ENCODE assay signal across 25 mouse cellular contexts in the genomic region with DNA sequence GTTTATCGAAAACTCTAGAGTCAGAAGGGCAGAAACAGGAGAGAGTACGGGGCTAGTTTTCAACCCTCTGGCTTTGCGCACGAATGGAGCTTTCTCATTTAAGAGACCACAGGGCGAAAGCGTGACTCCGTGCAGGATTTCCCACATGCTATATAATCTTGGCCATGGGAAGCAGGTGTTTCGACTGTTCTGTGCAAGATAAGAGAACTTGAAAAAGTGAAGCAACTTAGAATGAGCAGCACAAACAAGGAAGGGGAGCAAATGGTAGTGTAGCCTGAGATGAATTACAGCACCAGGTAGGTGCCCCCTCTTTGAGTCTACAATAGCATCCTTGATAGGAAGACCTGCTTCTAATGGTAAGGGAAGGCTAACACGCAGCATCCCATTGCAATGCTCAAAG.
DNase-seq lines count a peak whose midpoint lies in the region; ATAC-seq and TF ChIP-seq lines count a peak whose summit lies in the region.
"Had no signal": no experiment of that assay in that cellular context is flagged by ENCODE, and none has a peak within 500 bp of the region (broad histone marks: within the 10 kb centered on the region; RNA-seq: fewer than 3 reads in every experiment).

No protein-coding gene starts in this region.

- TF ChIP-seq RAD21 in MEL (IDR thresholded peaks at IDR 0.05; ENCODE audit: low read depth, low read length), result no peak

- H3K4me1 ChIP-seq in MEL (ENCODE audit: control insufficient read depth in 1 of 2, insufficient read depth in 2 of 2, low read length in 2 of 2), result peaks cover 2 to 11% of the 10 kb centered on the region in 2 experiments; a peak in 3 of 4 replicates
- H3K4me1 ChIP-seq in liver, embryonic 16.5 days (ENCODE audit: control insufficient read depth, low read depth, low read length), result peaks cover 38% of the 10 kb centered on the region
- H3K4me1 ChIP-seq in midbrain, embryonic 15.5 days, result 0 out of 2 replicates have a peak, but pooled peaks cover 3% of the 10 kb centered on the region
- H3K4me1 ChIP-seq: forebrain, embryonic 13.5 days had no signal

- TF ChIP-seq EP300 in MEL (IDR thresholded peaks at IDR 0.05; ENCODE audit: low read depth in 1 of 2, low read length in 2 of 2), result peak; percentile 43 to 63; a peak in 3 of 4 replicates

- no peaks in the 10 kb centered on the region for H3K79me2 ChIP-seq in MEL (ENCODE audit: control insufficient read depth, insufficient read depth, low read length, poor library complexity)

- no peak for TF ChIP-seq POLR2A in MEL (IDR thresholded peaks at IDR 0.05; ENCODE audit: control insufficient read depth in 1 of 2, insufficient read depth in 1 of 2, low read depth in 1 of 2, low read length in 2 of 2, poor library complexity in 1 of 2)

- peak; percentile 81 to 82 for ATAC-seq in hematopoietic stem cell, adult 5-6 weeks (replicated peaks in 1 of 2; ENCODE audit: insufficient read depth in 1 of 2, low FRiP score in 2 of 2, low TSS enrichment in 1 of 2, low read depth in 1 of 2, poor library complexity in 2 of 2, severe bottlenecking in 2 of 2)
- no peak for ATAC-seq in liver, embryonic 16.5 days (ENCODE audit: low read depth)
- no peak for ATAC-seq in midbrain, embryonic 15.5 days (replicated peaks)
- ATAC-seq: forebrain, embryonic 13.5 days; midbrain, embryonic 16.5 days; Patski had no signal

- no peak overlapping the region for H3K9ac ChIP-seq in MEL (ENCODE audit: control insufficient read depth, low read depth, low read length, poor library complexity, severe bottlenecking)
- no peak overlapping the region for H3K9ac ChIP-seq in liver, embryonic 16.5 days (ENCODE audit: low read depth, low read length)
- H3K9ac ChIP-seq in midbrain, embryonic 15.5 days, result no peak overlapping the region
- H3K9ac ChIP-seq: embryonic facial prominence, embryonic 13.5 days; forebrain, embryonic 13.5 days; hindbrain, embryonic 13.5 days had no signal

- H3K36me3 ChIP-seq in MEL (ENCODE audit: control insufficient read depth in 1 of 2, insufficient read depth in 2 of 2, low read length in 2 of 2), result peaks cover 0 to 2% of the 10 kb centered on the region in 2 experiments; a peak in 2 of 4 replicates
- no peaks in the 10 kb centered on the region for H3K36me3 ChIP-seq in liver, embryonic 16.5 days (ENCODE audit: control insufficient read depth, insufficient read depth)
- no peaks in the 10 kb centered on the region for H3K36me3 ChIP-seq in midbrain, embryonic 15.5 days (replicated peaks)
- H3K36me3 ChIP-seq: heart, embryonic 10.5 days; hindbrain, embryonic 13.5 days; midbrain, embryonic 10.5 days had no signal

- 39% methylated on average over 9 of the region's 9 CpGs for WGBS in liver, embryonic 16.5 days (ENCODE audit: insufficient replicate concordance)
- 95% methylated on average over 9 of the region's 9 CpGs for WGBS in midbrain, embryonic 15.5 days

- DNase-seq in 416B (ENCODE audit: low read depth) (peak; percentile 37), MEL (ENCODE audit: low read depth, low spot score) (peak; percentile 48)
- no peak for DNase-seq in right cerebral cortex, postnatal 4 days
- no peak for DNase-seq in thymus, postnatal 4 days
- DNase-seq: adrenal gland, postnatal 10 days; cerebellum, adult 11-12 months; cerebellum, adult 9-11 months; gastrocnemius, postnatal 10 days; heart, postnatal 36 days; kidney, adult 11 months; kidney, postnatal 14 days; layer of hippocampus, adult 9-11 months; thymus, postnatal 25 days had no signal

- H3K4me3 ChIP-seq in MEL (ENCODE audit: control insufficient read depth in 1 of 2, insufficient read depth in 1 of 2, low read depth in 2 of 2, low read length in 2 of 2), result no peak overlapping the region
- no peak overlapping the region for H3K4me3 ChIP-seq in liver, embryonic 16.5 days (ENCODE audit: low read depth, low read length)
- no peak overlapping the region for H3K4me3 ChIP-seq in midbrain, embryonic 15.5 days
- H3K4me3 ChIP-seq: embryonic facial prominence, embryonic 13.5 days; forebrain, embryonic 13.5 days; heart, embryonic 10.5 days; hindbrain, embryonic 13.5 days; midbrain, embryonic 10.5 days had no signal

- no peak overlapping the region for H3K27ac ChIP-seq in MEL (ENCODE audit: control insufficient read depth, low read depth, low read length)
- H3K27ac ChIP-seq in liver, embryonic 16.5 days (ENCODE audit: low read length), result no peak overlapping the region
- no peak overlapping the region for H3K27ac ChIP-seq in midbrain, embryonic 15.5 days
- H3K27ac ChIP-seq: embryonic facial prominence, embryonic 13.5 days; forebrain, embryonic 13.5 days; heart, embryonic 10.5 days; hindbrain, embryonic 13.5 days; macrophage; midbrain, embryonic 10.5 days had no signal

- TF ChIP-seq CTCF in MEL (IDR thresholded peaks at IDR 0.05 in 2 of 3, conservative IDR thresholded peaks at IDR 0.05 in 1 of 3; ENCODE audit: control insufficient read depth in 1 of 3, insufficient read depth in 1 of 3, low read depth in 2 of 3, low read length in 3 of 3, poor library complexity in 1 of 3, severe bottlenecking in 1 of 3), result no peak

- H3K9me3 ChIP-seq in MEL (replicated peaks; ENCODE audit: insufficient read depth, low read length), result no peaks in the 10 kb centered on the region
- H3K9me3 ChIP-seq in liver, embryonic 16.5 days (replicated peaks; ENCODE audit: control insufficient read depth, low read length), result no peaks in the 10 kb centered on the region
- H3K9me3 ChIP-seq in midbrain, embryonic 15.5 days, result no peaks in the 10 kb centered on the region
- H3K9me3 ChIP-seq: embryonic facial prominence, embryonic 13.5 days; forebrain, embryonic 13.5 days; heart, embryonic 10.5 days; hindbrain, embryonic 13.5 days; midbrain, embryonic 10.5 days had no signal

- H3K4me2 ChIP-seq in liver, embryonic 16.5 days (ENCODE audit: low read depth, low read length), result 0 out of 2 replicates have a peak overlapping the region, but pooled peaks have one; percentile 2
- H3K4me2 ChIP-seq in midbrain, embryonic 15.5 days, result no peak overlapping the region
- H3K4me2 ChIP-seq: embryonic facial prominence, embryonic 13.5 days; forebrain, embryonic 13.5 days; hindbrain, embryonic 13.5 days had no signal

- no peaks in the 10 kb centered on the region for H3K27me3 ChIP-seq in MEL (ENCODE audit: control insufficient read depth in 1 of 2, insufficient read depth in 2 of 2, low read length in 2 of 2)
- H3K27me3 ChIP-seq in liver, embryonic 16.5 days (ENCODE audit: control insufficient read depth, insufficient read depth, low read depth, low read length), result no peaks in the 10 kb centered on the region
- no peaks in the 10 kb centered on the region for H3K27me3 ChIP-seq in midbrain, embryonic 15.5 days (replicated peaks)
- H3K27me3 ChIP-seq: CH12.LX; embryonic facial prominence, embryonic 13.5 days; forebrain, embryonic 13.5 days; hindbrain, embryonic 13.5 days; Patski had no signal

TF ChIP-seq in MEL, 35 proteins besides CTCF, POLR2A, EP300 and RAD21:
- TF ChIP-seq MXI1 (IDR thresholded peaks at IDR 0.05; ENCODE audit: low read depth, low read length) (peak; percentile 52; the same call in 1 of the 2 replicates), KAT2A (conservative IDR thresholded peaks at IDR 0.05; ENCODE audit: low read depth, low read length) (no peak), ETS1 (IDR thresholded peaks at IDR 0.05; ENCODE audit: low read depth, low read length) (peak; percentile 82), MAZ (IDR thresholded peaks at IDR 0.05; ENCODE audit: low read depth, low read length) (no peak), MEF2A (IDR thresholded peaks at IDR 0.05; ENCODE audit: extremely low read depth, insufficient replicate concordance, low read depth, low read length, poor library complexity, severe bottlenecking) (no peak), SIN3A (IDR thresholded peaks at IDR 0.05; ENCODE audit: low read length) (no peak), USF1 (IDR thresholded peaks at IDR 0.05; ENCODE audit: low read depth, low read length) (no peak), TBP (IDR thresholded peaks at IDR 0.05; ENCODE audit: low read depth, low read length) (0 out of 2 replicates have a peak, but pooled peaks have one; percentile 5), MAX (IDR thresholded peaks at IDR 0.05; ENCODE audit: low read length) (no peak), JUND (IDR thresholded peaks at IDR 0.05; ENCODE audit: low read depth, low read length) (no peak), SMC3 (IDR thresholded peaks at IDR 0.05; ENCODE audit: low read depth, low read length) (no peak), RCOR1 (IDR thresholded peaks at IDR 0.05; ENCODE audit: low read depth, low read length) (peak; percentile 62), POLR2AphosphoS5 (IDR thresholded peaks at IDR 0.05; ENCODE audit: borderline replicate concordance, low read depth, low read length) (no peak), BHLHE40 (IDR thresholded peaks at IDR 0.05; ENCODE audit: borderline replicate concordance, low read depth, low read length) (no peak), HCFC1 (IDR thresholded peaks at IDR 0.05; ENCODE audit: low read depth, low read length) (no peak), TAL1 (IDR thresholded peaks at IDR 0.05; ENCODE audit: low read length) (peak; percentile 33), NRF1 (IDR thresholded peaks at IDR 0.05; ENCODE audit: insufficient read depth, low read depth, low read length, poor library complexity, severe bottlenecking) (no peak), ZC3H11A (IDR thresholded peaks at IDR 0.05; ENCODE audit: low read depth, low read length) (no peak), GATA1 (IDR thresholded peaks at IDR 0.05; ENCODE audit: low read depth, low read length) (peak; percentile 44; the same call in 1 of the 2 replicates), UBTF (IDR thresholded peaks at IDR 0.05; ENCODE audit: borderline replicate concordance, insufficient read depth, low read depth, low read length) (no peak), TCF12 (IDR thresholded peaks at IDR 0.05; ENCODE audit: low read depth, low read length) (peak; percentile 86), GABPA (IDR thresholded peaks at IDR 0.05; ENCODE audit: low read depth, low read length) (no peak)

Comparison
In these comparisons a context has a peak if more than half of its experiments do, and no peak if none do; other contexts are left out.
1. DNase-seq: peak in 416B (single experiment) and MEL (single experiment); none in right cerebral cortex, postnatal 4 days (single experiment) and thymus, postnatal 4 days (single experiment).
2. ATAC-seq: peak in hematopoietic stem cell, adult 5-6 weeks (2 of 2); none in liver, embryonic 16.5 days (single experiment) and midbrain, embryonic 15.5 days (single experiment).